Mouse (Mus musculus): ENCODE results near the gene Rassf6.
"Not testable (repeated sequence)": the region's sequence is repeated elsewhere in the genome, so short reads cannot be mapped to it uniquely, and the experiment has no call there.

The Rassf6 gene

GRCm38 (mm10) chr5:90624708-90625425 is 15.6 kb downstream of the Rassf6 start:
- DNase-seq (ENCODE audit: low spot score) = no peak

- no peak for DNase-seq (ENCODE audit: low spot score)
Observed at GRCm38 (mm10) chr5:90623209-90623608, 17.2 kb downstream of the Rassf6 start.

- DNase-seq (ENCODE audit: low spot score) = no peak
Observed at GRCm38 (mm10) chr5:90621726-90622125, 18.7 kb downstream of the Rassf6 start.

- no peak for DNase-seq (ENCODE audit: low spot score)
Observed at GRCm38 (mm10) chr5:90621316-90621715, 19.1 kb downstream of the Rassf6 start.

GRCm38 (mm10) chr5:90617859-90618258 is 22.6 kb downstream of the Rassf6 start:
- DNase-seq (ENCODE audit: low spot score) = no peak

GRCm38 (mm10) chr5:90612751-90613150 is 27.7 kb downstream of the Rassf6 start:
- not testable (repeated sequence) for DNase-seq (ENCODE audit: low spot score)

GRCm38 (mm10) chr5:90611996-90612611 is 28.4 kb downstream of the Rassf6 start:
- DNase-seq (ENCODE audit: low spot score) = no peak

- DNase-seq (ENCODE audit: low spot score) = no peak
Observed at GRCm38 (mm10) chr5:90611388-90611787, 29.1 kb downstream of the Rassf6 start.

- DNase-seq (ENCODE audit: low spot score) = peak; percentile 25
Observed at GRCm38 (mm10) chr5:90608906-90609305, 31.6 kb downstream of the Rassf6 start.

- peak; percentile 28 for DNase-seq (ENCODE audit: low spot score)
Observed at GRCm38 (mm10) chr5:90603407-90603923, 37.0 kb downstream of the Rassf6 start.

- peak; percentile 82 for DNase-seq (ENCODE audit: low spot score)
Observed at GRCm38 (mm10) chr5:90601469-90601868, 39.0 kb downstream of the Rassf6 start.

- DNase-seq (ENCODE audit: low spot score) = no peak
Observed at GRCm38 (mm10) chr5:90596155-90596554, 44.3 kb downstream of the Rassf6 start.

GRCm38 (mm10) chr5:90594945-90595344 is 45.5 kb downstream of the Rassf6 start:
- DNase-seq (ENCODE audit: low spot score) = no peak

GRCm38 (mm10) chr5:90591936-90592335 is 48.5 kb downstream of the Rassf6 start:
- no peak for DNase-seq (ENCODE audit: low spot score)

GRCm38 (mm10) chr5:90590676-90591075 is 49.8 kb downstream of the Rassf6 start:
- DNase-seq (ENCODE audit: low spot score) = no peak

GRCm38 (mm10) chr5:90588708-90589595 is 51.5 kb downstream of the Rassf6 start:
- DNase-seq (ENCODE audit: low spot score) = peak; percentile 90

- DNase-seq (ENCODE audit: low spot score) = no peak
Observed at GRCm38 (mm10) chr5:90588104-90588503, 52.4 kb downstream of the Rassf6 start.

GRCm38 (mm10) chr5:90586511-90586910 is 53.9 kb downstream of the Rassf6 start:
- DNase-seq (ENCODE audit: low spot score) = no peak

GRCm38 (mm10) chr5:90584799-90585198 is 55.7 kb downstream of the Rassf6 start:
- no peak for DNase-seq (ENCODE audit: low spot score)

GRCm38 (mm10) chr5:90582179-90582578 is 58.3 kb downstream of the Rassf6 start:
- no peak for DNase-seq (ENCODE audit: low spot score)

- no peak for DNase-seq (ENCODE audit: low spot score)
Observed at GRCm38 (mm10) chr5:90579556-90579955, 60.9 kb downstream of the Rassf6 start.

GRCm38 (mm10) chr5:90577751-90578150 is 62.7 kb downstream of the Rassf6 start:
- DNase-seq (ENCODE audit: low spot score) = peak; percentile 14
